Mouse (Mus musculus): ENCODE measurements around the gene Bves. TPM values are rescaled to one million over a fixed set of nuclear protein-coding genes. Genes with fewer than 3 reads are reported as not detected.
A peak's percentile ranks its signal among the peaks of the same experiment; 100 is the strongest.
"Not testable (repeated sequence)": the region's sequence is repeated elsewhere in the genome, so short reads cannot be mapped to it uniquely, and the experiment has no call there.

Bves gene
- total RNA-seq (2021) = 1 to 10 TPM; 5.3 to 6.4 TPM
- long read RNA-seq, experiment 1, full-length matches to known transcripts = 1 of 4 reads
- long read RNA-seq, experiment 1, partial matches to known transcripts = 1 of 4 reads
- long read RNA-seq, experiment 1, other reads (novel, unspliced or antisense) = 2 of 4 reads
- long read RNA-seq, experiment 2, full-length matches to known transcripts = 3 of 15 reads
- long read RNA-seq, experiment 2, partial matches to known transcripts = 8 of 15 reads
- long read RNA-seq, experiment 2, other reads (novel, unspliced or antisense) = 4 of 15 reads

GRCm38 (mm10) chr10:45335434-45336422 is at the start of gene Bves:
TSS of gene Bves (plus strand) at chr10:45335772.
- peak; percentile 28 to 47 for DNase-seq (ENCODE audit: low spot score in 2 of 2)

GRCm38 (mm10) chr10:45288351-45288750 is 47.2 kb upstream of the Bves start:
- DNase-seq (ENCODE audit: low spot score in 2 of 2) = no peak

- peak in 1 of 2 experiments; percentile 22 for DNase-seq (ENCODE audit: low spot score in 2 of 2)
These were observed 46.1 kb upstream of the Bves start for GRCm38 (mm10) chr10:45289218-45290105.

GRCm38 (mm10) chr10:45290618-45291017 is 45.0 kb upstream of the Bves start:
- no peak for DNase-seq (ENCODE audit: low spot score in 2 of 2)

- not testable (repeated sequence) for DNase-seq (ENCODE audit: low spot score in 2 of 2)
These were observed 43.4 kb upstream of the Bves start for GRCm38 (mm10) chr10:45292159-45292558.

GRCm38 (mm10) chr10:45295093-45295492 is 40.5 kb upstream of the Bves start:
- DNase-seq (ENCODE audit: low spot score in 2 of 2) = no peak

GRCm38 (mm10) chr10:45298503-45298902 is 37.1 kb upstream of the Bves start:
- no peak for DNase-seq (ENCODE audit: low spot score in 2 of 2)

- no peak for DNase-seq (ENCODE audit: low spot score in 2 of 2)
These were observed 36.1 kb upstream of the Bves start for GRCm38 (mm10) chr10:45299509-45299908.

- no peak for DNase-seq (ENCODE audit: low spot score in 2 of 2)
These were observed 32.1 kb upstream of the Bves start for GRCm38 (mm10) chr10:45303315-45304036.

- DNase-seq (ENCODE audit: low spot score in 2 of 2) = no peak
These were observed 30.4 kb upstream of the Bves start for GRCm38 (mm10) chr10:45305173-45305572.

GRCm38 (mm10) chr10:45311129-45311528 is 24.4 kb upstream of the Bves start:
- no peak for DNase-seq (ENCODE audit: low spot score in 2 of 2)

- no peak for DNase-seq (ENCODE audit: low spot score in 2 of 2)
These were observed 23.9 kb upstream of the Bves start for GRCm38 (mm10) chr10:45311624-45312023.

GRCm38 (mm10) chr10:45314865-45315264 is 20.7 kb upstream of the Bves start:
- no peak for DNase-seq (ENCODE audit: low spot score in 2 of 2)

GRCm38 (mm10) chr10:45318922-45319321 is 16.6 kb upstream of the Bves start:
- no peak for DNase-seq (ENCODE audit: low spot score in 2 of 2)

- no peak for DNase-seq (ENCODE audit: low spot score in 2 of 2)
These were observed 15.3 kb upstream of the Bves start for GRCm38 (mm10) chr10:45320296-45320695.

- DNase-seq (ENCODE audit: low spot score in 2 of 2) = no peak
These were observed 11.4 kb upstream of the Bves start for GRCm38 (mm10) chr10:45324159-45324558.

GRCm38 (mm10) chr10:45328196-45329000 is 7.2 kb upstream of the Bves start:
- DNase-seq (ENCODE audit: low spot score in 2 of 2) = no peak

GRCm38 (mm10) chr10:45334925-45335324 is 647 bp upstream of the Bves start:
- no peak for DNase-seq (ENCODE audit: low spot score in 2 of 2)

GRCm38 (mm10) chr10:45339106-45339505 is 3.5 kb downstream of the Bves start:
- no peak for DNase-seq (ENCODE audit: low spot score in 2 of 2)

GRCm38 (mm10) chr10:45344381-45344780 is 8.8 kb downstream of the Bves start:
- no peak for DNase-seq (ENCODE audit: low spot score in 2 of 2)
